Mouse (Mus musculus) stomach, postnatal 0 days (tissue): Measurements from ENCODE around the gene Hoxd4. TPM values are rescaled to one million over a fixed set of nuclear protein-coding genes. Genes with fewer than 3 reads are reported as not detected.
A peak's percentile ranks its signal among the peaks of the same experiment; 100 is the strongest.

ENCODE experiments used
- ATAC-seq: fragments of 200-750 bp; cut with Nextera tagmentation; 2 replicates; pipeline ENCODE4 v1.8.0; 2017; ENCODE audit not compliant: low FRiP score, low TSS enrichment
- DNase-seq: peaks from one replicate; pipeline ENCODE4 v3.0.0-alpha.2; 2016; ENCODE audit warnings: low spot score
- H3K27ac ChIP-seq: fragments of 300-500 bp; sonication (generic); replicated peaks from 2 replicates; pipeline ENCODE4 v1.5.1; 2014; ENCODE audit warnings: mild to moderate bottlenecking, control low read depth
- H3K27me3 ChIP-seq: fragments of 300-500 bp; sonication (generic); 2 replicates; pipeline ENCODE4 v1.6.1; 2014; ENCODE audit warnings: low read length; ENCODE audit not compliant: control insufficient read depth, insufficient read depth
- H3K36me3 ChIP-seq: fragments of 300-500 bp; sonication (generic); 2 replicates; pipeline ENCODE4 v1.6.1; 2014; ENCODE audit warnings: low read length, mixed read lengths; ENCODE audit not compliant: control insufficient read depth, insufficient read depth
- H3K4me1 ChIP-seq: fragments of 300-500 bp; sonication (generic); replicated peaks from 2 replicates; pipeline ENCODE4 v1.6.1; 2014; ENCODE audit warnings: antibody characterized with exemption; ENCODE audit not compliant: control insufficient read depth, insufficient read depth
- H3K4me2 ChIP-seq: fragments of 300-500 bp; sonication (generic); replicated peaks from 2 replicates; pipeline ENCODE4 v1.6.1; 2014; ENCODE audit warnings: low read depth, mild to moderate bottlenecking, control low read depth, moderate library complexity
- H3K4me3 ChIP-seq: fragments of 300-500 bp; sonication (generic); 2 replicates; pipeline ENCODE4 v1.5.1; 2014; ENCODE audit warnings: low read depth, low read length, control low read depth
- H3K9ac ChIP-seq: fragments of 300-500 bp; sonication (generic); 2 replicates; pipeline ENCODE4 v1.6.1; 2014; ENCODE audit warnings: mild to moderate bottlenecking, low read length, control low read depth, mixed read lengths
- H3K9me3 ChIP-seq: fragments of 300-500 bp; sonication (generic); 2 replicates; pipeline ENCODE4 v1.6.1; 2016; ENCODE audit warnings: low read length; ENCODE audit not compliant: control insufficient read depth
- CTCF ChIP-seq: IDR thresholded peaks from 2 replicates; pipeline ENCODE4 v1.5.1; 2016; ENCODE audit warnings: antibody characterized with exemption, low read depth, mild to moderate bottlenecking, moderate library complexity
- EP300 ChIP-seq: optimal IDR thresholded peaks from 2 replicates; pipeline ENCODE3; 2016; ENCODE audit warnings: antibody characterized with exemption
- WGBS: fragments of 180-500 bp; shearing (Covaris S2); extraction: QIAGEN DNeasy Blood & Tissue Kit; methylation state at CpG from one replicate; pipeline ENCODE4 v1.1.7; 2014; 5-methylcytosine and 5-hydroxymethylcytosine counted together
- polyA plus RNA-seq: library from polyadenylated mRNA; unstranded; fragments of >200 nt; fragmentation: Nextera tagmentation; extraction: Ambion mirVana; gene quantifications from 2 replicates; pipeline ENCODE4 v1.2.1, GENCODE M21; 2015

Gene Hoxd4
- polyA plus RNA-seq, 1 experiment from 2014 or later: 0.08 TPM

- no peaks in the 10 kb centered on the region for H3K9me3 ChIP-seq
- no peak overlapping the region for H3K4me3 ChIP-seq
- no peaks in the 10 kb centered on the region for H3K4me1 ChIP-seq
- no peak overlapping the region for H3K27ac ChIP-seq
- no peak overlapping the region for H3K4me2 ChIP-seq
- H3K36me3 ChIP-seq: no peaks in the 10 kb centered on the region
- H3K27me3 ChIP-seq: peaks cover 24% of the 10 kb centered on the region
- ATAC-seq (no peak), DNase-seq (no peak)
- H3K9ac ChIP-seq: no peak overlapping the region
- TF ChIP-seq EP300 (no peak), CTCF (no peak)
- WGBS: 20% methylated on average over 9 of the region's 9 CpGs
Measured at GRCm38 (mm10) chr2:74731799-74732512, 20.2 kb downstream of the Hoxd4 start.

GRCm38 (mm10) chr2:74732513-74733316 is 21.0 kb downstream of the Hoxd4 start:
- Histone ChIP-seq H3K27me3 (peaks cover 28% of the 10 kb centered on the region), H3K36me3 (no peaks in the 10 kb centered on the region), H3K27ac (no peak overlapping the region), H3K9ac (no peak overlapping the region), H3K4me3 (peak overlapping the region; percentile 19), H3K4me1 (no peaks in the 10 kb centered on the region), H3K9me3 (no peaks in the 10 kb centered on the region), H3K4me2 (peak overlapping the region; percentile 25)
- no peak for DNase-seq
- TF ChIP-seq CTCF (no peak), EP300 (no peak)
- 3% methylated on average over 52 of the region's 52 CpGs for whole genome bisulfite sequencing
- ATAC-seq: no peak

- no peaks in the 10 kb centered on the region for H3K36me3 ChIP-seq
- no peak overlapping the region for H3K27ac ChIP-seq
- peaks cover 34% of the 10 kb centered on the region for H3K27me3 ChIP-seq
- TF ChIP-seq CTCF (no peak), EP300 (no peak)
- no peaks in the 10 kb centered on the region for H3K9me3 ChIP-seq
- DNase-seq (no peak), ATAC-seq (no peak)
- no peak overlapping the region for H3K4me3 ChIP-seq
- no peaks in the 10 kb centered on the region for H3K4me1 ChIP-seq
- 5% methylated on average over 14 of the region's 16 CpGs for WGBS
- no peak overlapping the region for H3K9ac ChIP-seq
- no peak overlapping the region for H3K4me2 ChIP-seq
Measured at GRCm38 (mm10) chr2:74733317-74733661, 21.6 kb downstream of the Hoxd4 start.

GRCm38 (mm10) chr2:74733765-74734164 is 22.0 kb downstream of the Hoxd4 start:
- ATAC-seq: no peak
- DNase-seq: no peak
- H3K27me3 ChIP-seq: peaks cover 36% of the 10 kb centered on the region
- no peak overlapping the region for H3K27ac ChIP-seq
- no peaks in the 10 kb centered on the region for H3K36me3 ChIP-seq
- WGBS: 19% methylated on average over 6 of the region's 6 CpGs
- TF ChIP-seq CTCF (no peak), EP300 (no peak)
- no peak overlapping the region for H3K9ac ChIP-seq
- H3K4me1 ChIP-seq: no peaks in the 10 kb centered on the region
- no peaks in the 10 kb centered on the region for H3K9me3 ChIP-seq
- H3K4me3 ChIP-seq: no peak overlapping the region
- H3K4me2 ChIP-seq: no peak overlapping the region

- H3K4me1 ChIP-seq: no peaks in the 10 kb centered on the region
- TF ChIP-seq EP300: no peak
- no peak for TF ChIP-seq CTCF
- no peak overlapping the region for H3K4me3 ChIP-seq
- DNase-seq (no peak), ATAC-seq (no peak)
- no peaks in the 10 kb centered on the region for H3K36me3 ChIP-seq
- H3K4me2 ChIP-seq: no peak overlapping the region
- no peaks in the 10 kb centered on the region for H3K9me3 ChIP-seq
- no peak overlapping the region for H3K9ac ChIP-seq
- 12% methylated on average over 13 of the region's 13 CpGs for WGBS
- H3K27me3 ChIP-seq: peaks cover 41% of the 10 kb centered on the region
- no peak overlapping the region for H3K27ac ChIP-seq
Measured at GRCm38 (mm10) chr2:74734451-74734850, 22.7 kb downstream of the Hoxd4 start.
